Mouse (Mus musculus) forebrain, embryonic 15.5 days (tissue): Measurements from ENCODE around the gene Map3k4. TPM values are rescaled to one million over a fixed set of nuclear protein-coding genes. Genes with fewer than 3 reads are reported as not detected.
A peak's percentile ranks its signal among the peaks of the same experiment; 100 is the strongest.
"Not testable (repeated sequence)": the region's sequence is repeated elsewhere in the genome, so short reads cannot be mapped to it uniquely, and the experiment has no call there.

Experiments
- ATAC-seq: fragments of 200-750 bp; cut with Nextera tagmentation; replicated peaks from 2 replicates; pipeline ENCODE4 v1.8.0; 2017; ENCODE audit warnings: mild to moderate bottlenecking, moderate TSS enrichment, moderate library complexity
- H3K27ac ChIP-seq: fragments of 300-500 bp; sonication (generic); replicated peaks from 2 replicates; pipeline ENCODE4 v1.5.1; 2015; ENCODE audit warnings: mild to moderate bottlenecking, inconsistent platforms
- H3K27me3 ChIP-seq: fragments of 300-500 bp; sonication (generic); 2 replicates; pipeline ENCODE4 v1.6.1; 2015; ENCODE audit warnings: inconsistent platforms
- H3K36me3 ChIP-seq: fragments of 300-500 bp; sonication (generic); 2 replicates; pipeline ENCODE4 v1.6.1; 2015; ENCODE audit warnings: mild to moderate bottlenecking, inconsistent platforms
- H3K4me1 ChIP-seq: fragments of 300-500 bp; sonication (generic); 2 replicates; pipeline ENCODE4 v1.6.1; 2015; ENCODE audit warnings: inconsistent platforms
- H3K4me2 ChIP-seq: fragments of 300-500 bp; sonication (generic); replicated peaks from 2 replicates; pipeline ENCODE4 v1.6.1; 2015; ENCODE audit warnings: mild to moderate bottlenecking, inconsistent platforms
- H3K4me3 ChIP-seq: fragments of 300-500 bp; sonication (generic); 2 replicates; pipeline ENCODE4 v1.5.1; 2015; ENCODE audit warnings: mild to moderate bottlenecking, inconsistent platforms
- H3K9ac ChIP-seq: fragments of 300-500 bp; sonication (generic); replicated peaks from 2 replicates; pipeline ENCODE4 v1.6.1; 2015; ENCODE audit warnings: mild to moderate bottlenecking, inconsistent platforms
- H3K9me3 ChIP-seq: fragments of 300-500 bp; sonication (generic); 2 replicates; pipeline ENCODE4 v1.6.1; 2016; ENCODE audit warnings: inconsistent platforms
- WGBS: fragments of 180-500 bp; shearing (Covaris S2); methylation state at CpG from one replicate; pipeline ENCODE4 v1.1.7; 2015; ENCODE audit warnings: mixed read lengths; 5-methylcytosine and 5-hydroxymethylcytosine counted together
- polyA plus RNA-seq: library from polyadenylated mRNA; unstranded; fragments of >200 nt; fragmentation: Nextera tagmentation; extraction: Ambion mirVana; gene quantifications from 2 replicates; pipeline ENCODE4 v1.2.1, GENCODE M21; 2015

Map3k4 gene
- polyA plus RNA-seq, 1 experiment from 2014 or later, result 47.3 TPM

GRCm38 (mm10) chr17:12300896-12301706, 17.5 kb downstream of the Map3k4 start:
- no peak overlapping the region for H3K27ac ChIP-seq
- no peak overlapping the region for H3K4me2 ChIP-seq
- WGBS, result 44% methylated on average over 3 of the region's 3 CpGs
- no peaks in the 10 kb centered on the region for H3K27me3 ChIP-seq
- H3K36me3 ChIP-seq, result no peaks in the 10 kb centered on the region
- ATAC-seq, result peak; percentile 41
- H3K4me3 ChIP-seq, result no peak overlapping the region
- no peak overlapping the region for H3K9ac ChIP-seq
- H3K9me3 ChIP-seq, result no peaks in the 10 kb centered on the region
- peaks cover 32% of the 10 kb centered on the region for H3K4me1 ChIP-seq

GRCm38 (mm10) chr17:12300127-12300675, 18.4 kb downstream of the Map3k4 start:
- no peak overlapping the region for H3K4me2 ChIP-seq
- H3K9me3 ChIP-seq, result no peaks in the 10 kb centered on the region
- peaks cover 32% of the 10 kb centered on the region for H3K4me1 ChIP-seq
- H3K27ac ChIP-seq, result no peak overlapping the region
- no peak overlapping the region for H3K4me3 ChIP-seq
- no peaks in the 10 kb centered on the region for H3K36me3 ChIP-seq
- H3K27me3 ChIP-seq, result no peaks in the 10 kb centered on the region
- H3K9ac ChIP-seq, result no peak overlapping the region
- ATAC-seq, result no peak
- 32% methylated on average over 14 of the region's 14 CpGs for WGBS

DNA sequence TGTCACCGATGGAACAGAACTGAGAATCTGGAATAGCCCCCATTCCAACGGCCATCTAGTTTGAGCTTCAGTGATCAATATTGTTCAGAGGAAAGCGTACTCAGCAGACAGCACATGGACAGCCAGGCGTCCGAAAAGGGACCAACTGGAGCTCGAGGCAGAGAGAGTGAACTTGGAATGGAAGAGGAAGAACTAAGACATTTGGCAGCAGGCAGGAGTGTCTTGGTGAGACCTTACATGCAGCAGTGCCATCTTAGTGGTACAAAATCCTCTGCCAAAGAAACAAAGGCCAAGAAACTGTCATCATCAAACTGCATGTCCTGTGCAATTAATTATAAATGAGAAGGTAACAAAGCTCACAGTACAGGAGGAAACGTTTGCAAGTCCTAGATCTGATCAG, 19.2 kb downstream of the Map3k4 start:
- no peaks in the 10 kb centered on the region for H3K36me3 ChIP-seq
- H3K4me2 ChIP-seq, result no peak overlapping the region
- no peaks in the 10 kb centered on the region for H3K9me3 ChIP-seq
- H3K9ac ChIP-seq, result no peak overlapping the region
- ATAC-seq, result no peak
- 70% methylated on average over 7 of the region's 7 CpGs for WGBS
- H3K27me3 ChIP-seq, result no peaks in the 10 kb centered on the region
- H3K4me1 ChIP-seq, result peaks cover 34% of the 10 kb centered on the region
- no peak overlapping the region for H3K4me3 ChIP-seq
- H3K27ac ChIP-seq, result no peak overlapping the region

DNA sequence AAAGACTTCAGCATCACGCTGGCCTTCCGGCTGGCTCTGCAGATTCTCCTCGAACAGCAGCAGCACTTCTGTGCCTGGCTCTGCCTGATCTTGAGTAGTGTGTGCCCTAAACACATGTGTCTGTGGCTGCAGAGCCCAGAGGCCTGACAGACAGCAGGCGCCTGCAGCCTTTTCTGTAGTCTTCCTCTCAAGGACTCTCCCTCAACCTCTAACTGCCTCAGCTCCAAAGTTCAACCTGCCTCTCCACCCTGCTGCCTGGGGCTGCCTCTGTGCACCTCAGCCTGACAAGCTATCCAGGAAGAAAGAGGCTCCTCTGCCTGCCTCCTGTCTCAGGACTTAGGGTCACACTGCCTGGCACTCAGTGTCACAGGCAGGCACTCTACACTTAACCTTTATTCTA, 20.6 kb downstream of the Map3k4 start:
- Histone ChIP-seq H3K9ac (0 out of 2 replicates have a peak overlapping the region, but pooled peaks have one; percentile 6), H3K9me3 (no peaks in the 10 kb centered on the region), H3K4me2 (no peak overlapping the region), H3K36me3 (no peaks in the 10 kb centered on the region), H3K27me3 (no peaks in the 10 kb centered on the region), H3K4me1 (peaks cover 42% of the 10 kb centered on the region), H3K27ac (no peak overlapping the region), H3K4me3 (no peak overlapping the region)
- ATAC-seq, result no peak
- 91% methylated on average over 4 of the region's 4 CpGs for WGBS

GRCm38 (mm10) chr17:12297292-12297691, 21.3 kb downstream of the Map3k4 start:
- Histone ChIP-seq H3K4me3 (no peak overlapping the region), H3K4me2 (no peak overlapping the region), H3K36me3 (no peaks in the 10 kb centered on the region), H3K9ac (no peak overlapping the region), H3K27me3 (no peaks in the 10 kb centered on the region), H3K4me1 (peaks cover 48% of the 10 kb centered on the region), H3K9me3 (no peaks in the 10 kb centered on the region), H3K27ac (no peak overlapping the region)
- ATAC-seq, result no peak
- WGBS, result 82% methylated on average over 7 of the region's 7 CpGs

GRCm38 (mm10) chr17:12295926-12296325, 22.7 kb downstream of the Map3k4 start:
- peaks cover 57% of the 10 kb centered on the region for H3K4me1 ChIP-seq
- H3K4me2 ChIP-seq, H3K27me3 ChIP-seq, ATAC-seq, H3K9me3 ChIP-seq, H3K36me3 ChIP-seq, H3K9ac ChIP-seq, H3K27ac ChIP-seq, H3K4me3 ChIP-seq: not testable (repeated sequence)
- WGBS, result 88% methylated on average over 5 of the region's 5 CpGs

- Histone ChIP-seq H3K9ac (no peak overlapping the region), H3K27ac (no peak overlapping the region), H3K4me2 (no peak overlapping the region), H3K4me3 (no peak overlapping the region), H3K27me3 (no peaks in the 10 kb centered on the region), H3K4me1 (peaks cover 51% of the 10 kb centered on the region), H3K9me3 (no peaks in the 10 kb centered on the region), H3K36me3 (no peaks in the 10 kb centered on the region)
- WGBS, result 88% methylated on average over 7 of the region's 7 CpGs
- ATAC-seq, result no peak
These were observed 24.2 kb downstream of the Map3k4 start for GRCm38 (mm10) chr17:12294424-12294823.

- ATAC-seq, result no peak
- peaks cover 46% of the 10 kb centered on the region for H3K4me1 ChIP-seq
- 58% methylated on average over 6 of the region's 6 CpGs for WGBS
These were observed 25.0 kb downstream of the Map3k4 start for GRCm38 (mm10) chr17:12293571-12293970.

DNA sequence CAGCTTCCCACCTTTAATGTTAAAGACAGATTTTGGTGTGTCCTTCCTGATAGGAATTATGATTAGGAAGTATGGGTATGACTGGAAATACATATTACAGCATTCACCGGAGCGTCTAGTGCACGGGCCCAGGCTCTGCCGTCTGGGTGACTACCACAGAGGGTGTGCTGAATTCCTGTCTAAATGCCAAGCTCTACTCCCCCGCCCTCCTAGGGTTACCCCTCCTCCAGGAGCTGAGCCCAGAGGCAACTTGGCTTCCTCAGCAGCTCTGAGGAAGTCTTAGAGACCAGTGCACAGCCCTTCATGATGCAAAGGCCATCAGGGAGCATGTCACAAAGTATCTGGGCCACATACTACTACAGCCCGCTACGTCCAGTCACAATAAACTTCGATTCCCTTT, 25.7 kb downstream of the Map3k4 start:
- no peaks in the 10 kb centered on the region for H3K36me3 ChIP-seq
- no peaks in the 10 kb centered on the region for H3K9me3 ChIP-seq
- no peak overlapping the region for H3K27ac ChIP-seq
- no peak for ATAC-seq
- H3K27me3 ChIP-seq, result no peaks in the 10 kb centered on the region
- peaks cover 46% of the 10 kb centered on the region for H3K4me1 ChIP-seq
- WGBS, result 73% methylated on average over 8 of the region's 8 CpGs
- H3K4me3 ChIP-seq, result no peak overlapping the region
- H3K9ac ChIP-seq, result no peak overlapping the region
- no peak overlapping the region for H3K4me2 ChIP-seq

More at GRCm38 (mm10) chr17:12293571-12293970, 25.0 kb downstream of the Map3k4 start:
- Histone ChIP-seq H3K27ac (0 out of 2 replicates have a peak overlapping the region, but pooled peaks have one; percentile 11), H3K9me3 (no peaks in the 10 kb centered on the region), H3K36me3 (no peaks in the 10 kb centered on the region), H3K9ac (no peak overlapping the region), H3K27me3 (no peaks in the 10 kb centered on the region), H3K4me3 (no peak overlapping the region), H3K4me2 (no peak overlapping the region)

GRCm38 (mm10) chr17:12292356-12292755, 26.2 kb downstream of the Map3k4 start:
- H3K4me1 ChIP-seq, result peaks cover 46% of the 10 kb centered on the region
- no peaks in the 10 kb centered on the region for H3K27me3 ChIP-seq
- no peak overlapping the region for H3K9ac ChIP-seq
- H3K27ac ChIP-seq, result no peak overlapping the region
- WGBS, result 88% methylated on average over 1 of the region's 1 CpGs
- H3K4me2 ChIP-seq, result no peak overlapping the region
- no peaks in the 10 kb centered on the region for H3K9me3 ChIP-seq
- H3K4me3 ChIP-seq, result no peak overlapping the region
- H3K36me3 ChIP-seq, result no peaks in the 10 kb centered on the region
- ATAC-seq, result no peak

GRCm38 (mm10) chr17:12291151-12291550, 27.4 kb downstream of the Map3k4 start:
- Histone ChIP-seq H3K4me1 (peaks cover 40% of the 10 kb centered on the region), H3K9me3 (no peaks in the 10 kb centered on the region), H3K4me2 (no peak overlapping the region; the same call in 1 of the 2 replicates), H3K4me3 (no peak overlapping the region), H3K36me3 (no peaks in the 10 kb centered on the region), H3K27me3 (no peaks in the 10 kb centered on the region), H3K27ac (peak overlapping the region; percentile 77), H3K9ac (no peak overlapping the region)
- ATAC-seq, result peak; percentile 65
- WGBS, result 75% methylated on average over 7 of the region's 7 CpGs

DNA sequence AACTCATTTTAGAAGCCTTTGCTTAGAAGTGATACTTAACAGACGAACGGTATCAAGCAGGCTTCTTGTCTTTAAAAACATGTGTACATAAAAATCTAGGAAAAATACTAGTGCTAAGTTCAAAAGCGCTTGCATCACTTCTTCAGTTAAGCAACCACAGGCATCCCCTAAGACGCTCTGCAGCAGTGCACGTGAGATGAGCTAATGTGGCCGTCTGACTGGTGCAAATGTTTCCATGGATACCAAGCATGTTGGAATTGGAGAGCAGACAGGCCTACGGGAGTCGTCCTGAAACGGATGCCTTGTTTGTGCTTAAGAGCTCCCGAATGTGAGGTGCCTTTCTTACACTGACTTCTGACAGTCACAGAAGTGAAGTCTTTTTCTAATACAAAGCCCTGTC, 27.9 kb downstream of the Map3k4 start:
- no peak overlapping the region for H3K9ac ChIP-seq
- H3K27me3 ChIP-seq, result no peaks in the 10 kb centered on the region
- WGBS, result 20% methylated on average over 10 of the region's 10 CpGs

More for the DNA sequence above, 27.9 kb downstream of the Map3k4 start:
- Histone ChIP-seq H3K4me3 (no peak overlapping the region), H3K4me2 (no peak overlapping the region; the same call in 1 of the 2 replicates), H3K36me3 (no peaks in the 10 kb centered on the region), H3K9me3 (no peaks in the 10 kb centered on the region), H3K4me1 (peaks cover 40% of the 10 kb centered on the region), H3K27ac (peak overlapping the region; percentile 77)
- peak; percentile 98 for ATAC-seq
